Mouse (Mus musculus): ENCODE results near the gene Kifap3.

GRCm38 (mm10) chr1:163889629-163890028 is 110.2 kb downstream of the Kifap3 start:
- TF ChIP-seq CTCF (IDR thresholded peaks at IDR 0.05; ENCODE audit: low read depth) (no peak), EP300 (IDR thresholded peaks at IDR 0.05; ENCODE audit: low read depth) (no peak)

All from heart, postnatal 0 days (tissue).